Mouse (Mus musculus): Measurements from ENCODE around the gene Sgta.

DNA sequence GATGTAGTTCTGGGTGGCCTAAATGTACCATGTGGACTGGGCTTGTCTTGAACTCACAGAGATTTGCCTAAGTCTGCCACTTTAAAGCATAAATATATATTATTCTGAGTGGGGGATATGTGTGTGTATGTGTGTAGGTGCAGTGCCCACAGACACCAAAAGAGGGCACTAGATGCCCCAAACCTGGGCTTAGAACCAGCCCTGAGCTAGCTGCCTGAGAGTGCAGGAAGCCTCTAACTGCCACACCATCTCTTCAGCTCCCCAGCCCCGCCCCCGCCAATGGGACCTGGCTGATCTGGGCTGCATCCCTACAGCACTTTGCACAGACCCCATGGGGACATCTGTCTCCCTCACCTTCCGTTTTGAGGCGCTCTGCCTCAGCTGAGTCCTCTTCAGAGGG, 9.3 kb downstream of the Sgta start:
- TF ChIP-seq POLR2A (IDR thresholded peaks at IDR 0.05; ENCODE audit: control insufficient read depth, extremely low read depth, insufficient read depth, low read length, poor library complexity) (no peak), CTCF (IDR thresholded peaks at IDR 0.05; ENCODE audit: borderline replicate concordance, control insufficient read depth, extremely low read depth, insufficient read depth, low read length, poor library complexity) (peak; percentile 9; the same call in 1 of the 2 replicates)
